In the genomic region with DNA sequence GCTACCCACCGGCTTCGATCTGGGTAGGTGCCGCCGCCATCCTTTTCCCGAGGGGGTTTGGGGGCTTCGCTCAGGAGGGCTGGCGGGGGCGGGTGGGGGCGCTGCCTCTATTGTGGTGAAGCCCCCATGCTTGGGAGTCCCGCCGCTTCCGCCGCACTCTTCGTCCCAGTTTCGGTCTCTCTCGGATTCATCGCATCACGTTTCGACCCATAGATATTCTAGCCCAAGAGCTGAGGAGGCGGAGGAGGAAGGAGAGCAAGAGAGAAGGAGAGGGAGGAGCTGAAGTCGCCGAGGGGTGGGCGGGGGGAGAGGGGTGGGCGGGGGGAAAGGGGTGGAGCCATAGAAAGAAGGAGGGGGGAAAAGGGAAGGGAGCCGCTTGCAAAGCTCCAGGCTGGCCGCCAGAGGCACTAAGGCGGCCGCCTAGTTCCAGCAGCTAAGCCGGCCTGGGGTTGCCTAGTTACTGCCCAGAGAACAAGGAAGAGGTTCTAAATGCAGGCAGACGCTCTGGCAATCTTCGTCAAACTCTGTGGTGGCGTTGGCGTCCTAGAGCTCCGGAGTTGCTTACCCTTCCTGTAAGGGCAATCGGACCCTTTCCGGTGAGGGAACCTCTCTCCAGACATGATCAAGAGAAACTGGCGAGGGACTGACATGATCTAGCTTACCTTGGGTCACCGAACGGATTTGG, we compare ENCODE assay signal across 7 mouse cellular contexts. TPM values are rescaled to one million over a fixed set of nuclear protein-coding genes. Genes with fewer than 3 reads are reported as not detected.
DNase-seq lines count a peak whose midpoint lies in the region; ATAC-seq and TF ChIP-seq lines count a peak whose summit lies in the region.

A gene (minus strand): TSS at position 283 of the 685 bp plus-strand sequence.

- peak; percentile 94 for ATAC-seq in embryonic facial prominence, embryonic 12.5 days (ENCODE audit: insufficient number of reproducible peaks, insufficient read depth, low FRiP score, low TSS enrichment)
- peak; percentile 93 for ATAC-seq in limb, embryonic 12.5 days (ENCODE audit: insufficient number of reproducible peaks, insufficient read depth, low FRiP score, low TSS enrichment, low read depth)
- ATAC-seq in midbrain, embryonic 15.5 days (replicated peaks), result peak; percentile 96

- peak within 1 kb of the TSS; percentile 84 for H3K27ac ChIP-seq in embryonic facial prominence, embryonic 12.5 days
- peak within 1 kb of the TSS; percentile 94 for H3K27ac ChIP-seq in kidney, adult 2 months (ENCODE audit: insufficient read depth, low read depth, low read length)
- H3K27ac ChIP-seq in limb, embryonic 12.5 days, result peak within 1 kb of the TSS; percentile 84
- H3K27ac ChIP-seq in midbrain, embryonic 15.5 days, result peak within 1 kb of the TSS; percentile 85
- peak within 1 kb of the TSS; percentile 91 for H3K27ac ChIP-seq in spleen, adult 2 months (ENCODE audit: insufficient read depth, low read length)

- H3K27me3 ChIP-seq in embryonic facial prominence, embryonic 12.5 days, result no peaks in the 10 kb centered on the region
- no peaks in the 10 kb centered on the region for H3K27me3 ChIP-seq in kidney, adult 2 months (replicated peaks; ENCODE audit: control insufficient read depth, insufficient read depth, low read length)
- H3K27me3 ChIP-seq in limb, embryonic 12.5 days, result no peaks in the 10 kb centered on the region
- no peaks in the 10 kb centered on the region for H3K27me3 ChIP-seq in midbrain, embryonic 15.5 days (replicated peaks)
- no peaks in the 10 kb centered on the region for H3K27me3 ChIP-seq in spleen, adult 2 months (ENCODE audit: control insufficient read depth, insufficient read depth, low read length)

- H3K9me3 ChIP-seq in embryonic facial prominence, embryonic 12.5 days, result no peaks in the 10 kb centered on the region
- no peaks in the 10 kb centered on the region for H3K9me3 ChIP-seq in limb, embryonic 12.5 days
- no peaks in the 10 kb centered on the region for H3K9me3 ChIP-seq in midbrain, embryonic 15.5 days

- H3K36me3 ChIP-seq in embryonic facial prominence, embryonic 12.5 days, result no peaks in the 10 kb centered on the region
- no peaks in the 10 kb centered on the region for H3K36me3 ChIP-seq in kidney, adult 2 months (ENCODE audit: control insufficient read depth, insufficient read depth, low read length)
- no peaks in the 10 kb centered on the region for H3K36me3 ChIP-seq in limb, embryonic 12.5 days
- no peaks in the 10 kb centered on the region for H3K36me3 ChIP-seq in midbrain, embryonic 15.5 days (replicated peaks)
- H3K36me3 ChIP-seq in spleen, adult 2 months (ENCODE audit: control insufficient read depth, insufficient read depth, low read length), result no peaks in the 10 kb centered on the region

- no peaks in the 10 kb centered on the region for H3K4me1 ChIP-seq in embryonic facial prominence, embryonic 12.5 days
- no peaks in the 10 kb centered on the region for H3K4me1 ChIP-seq in kidney, adult 2 months (ENCODE audit: control insufficient read depth, insufficient read depth, low read length)
- H3K4me1 ChIP-seq in limb, embryonic 12.5 days (replicated peaks), result no peaks in the 10 kb centered on the region
- H3K4me1 ChIP-seq in midbrain, embryonic 15.5 days, result no peaks in the 10 kb centered on the region
- no peaks in the 10 kb centered on the region for H3K4me1 ChIP-seq in spleen, adult 2 months (ENCODE audit: control insufficient read depth, insufficient read depth, insufficient read length)

- 15% methylated on average over 31 of the region's 39 CpGs for WGBS in embryonic facial prominence, embryonic 12.5 days
- 0% methylated on average over 30 of the region's 39 CpGs for WGBS in kidney, adult 2 months
- WGBS in limb, embryonic 12.5 days, result 24% methylated on average over 35 of the region's 39 CpGs
- WGBS in midbrain, embryonic 15.5 days, result 25% methylated on average over 35 of the region's 39 CpGs
- 24% methylated on average over 32 of the region's 39 CpGs for WGBS in spleen, adult 2 months

- DNase-seq in adrenal gland, postnatal 25 days, result peak; percentile 75
- peak; percentile 82 to 93 for DNase-seq in heart, adult 18-20 months
- peak; percentile 94 for DNase-seq in kidney, adult 2 months
- DNase-seq in spleen, adult 2 months (ENCODE audit: low read depth in 1 of 2, low spot score in 2 of 2), result peak; percentile 76 to 82

- TF ChIP-seq CTCF in kidney, adult 2 months (conservative IDR thresholded peaks at IDR 0.05; ENCODE audit: insufficient read depth, insufficient read length, low read depth, low read length), result peak; percentile 32
- TF ChIP-seq CTCF in spleen, adult 2 months (IDR thresholded peaks at IDR 0.05; ENCODE audit: extremely low read depth, insufficient read depth, insufficient read length, insufficient replicate concordance), result 0 out of 2 replicates have a peak, but pooled peaks have one; percentile 5

- peak within 1 kb of the TSS; percentile 45 for H3K4me2 ChIP-seq in embryonic facial prominence, embryonic 12.5 days (replicated peaks)
- peak within 1 kb of the TSS; percentile 53 for H3K4me2 ChIP-seq in limb, embryonic 12.5 days
- H3K4me2 ChIP-seq in midbrain, embryonic 15.5 days, result peak within 1 kb of the TSS; percentile 53

- peak within 1 kb of the TSS; percentile 54 for H3K9ac ChIP-seq in embryonic facial prominence, embryonic 12.5 days
- peak within 1 kb of the TSS; percentile 58 for H3K9ac ChIP-seq in limb, embryonic 12.5 days (replicated peaks)
- peak within 1 kb of the TSS; percentile 55 for H3K9ac ChIP-seq in midbrain, embryonic 15.5 days

- H3K4me3 ChIP-seq in embryonic facial prominence, embryonic 12.5 days, result peak within 1 kb of the TSS; percentile 55
- H3K4me3 ChIP-seq in kidney, adult 2 months (ENCODE audit: insufficient read depth, low read depth, low read length), result peak within 1 kb of the TSS; percentile 93
- peak within 1 kb of the TSS; percentile 55 for H3K4me3 ChIP-seq in limb, embryonic 12.5 days (replicated peaks)
- peak within 1 kb of the TSS; percentile 59 for H3K4me3 ChIP-seq in midbrain, embryonic 15.5 days
- peak within 1 kb of the TSS; percentile 61 for H3K4me3 ChIP-seq in spleen, adult 2 months (ENCODE audit: extremely low read depth, insufficient read depth, insufficient read length)

- peak; percentile 37 for TF ChIP-seq POLR2A in kidney, adult 2 months (IDR thresholded peaks at IDR 0.05; ENCODE audit: low read depth, low read length)
- no peak; the same call in 1 of the 2 replicates for TF ChIP-seq POLR2A in spleen, adult 2 months (IDR thresholded peaks at IDR 0.05; ENCODE audit: low read depth, low read length)

RNA-seq across cellular contexts. Expression of the gene that starts here (rescaled TPM):
- total RNA-seq in adrenal gland, postnatal 25 days (2021), result 9.7 and 12.6 TPM in 2 replicates
- 4.4 and 5.7 TPM in 2 replicates for polyA plus RNA-seq in embryonic facial prominence, embryonic 12.5 days (2016; fragmentation: Nextera tagmentation; extraction: Ambion mirVana)
- total RNA-seq in heart, adult 18-20 months (2021), result 1 to 10 TPM; 3.5 to 3.9 TPM
- 0.56 and 0.78 TPM in 2 replicates for polyA plus RNA-seq in kidney, adult 2 months (2012; rRNA removed)
- polyA plus RNA-seq in limb, embryonic 12.5 days (2016; fragmentation: Nextera tagmentation; extraction: Ambion mirVana), result 3.7 and 4.4 TPM in 2 replicates
- 3.2 and 3.7 TPM in 2 replicates for polyA plus RNA-seq in midbrain, embryonic 15.5 days (2015; fragmentation: Nextera tagmentation; extraction: Ambion mirVana)
- polyA plus RNA-seq in spleen, adult 2 months (2012; rRNA removed), result 0.42 and 0.53 TPM in 2 replicates

Comparison
In these comparisons a context has a peak if more than half of its experiments do, and no peak if none do; other contexts are left out.
1. Peak in every context shown above with its lines: DNase-seq, ATAC-seq, H3K4me3 ChIP-seq and H3K27ac ChIP-seq.
2. Peak in DNase-seq, H3K4me3 ChIP-seq and H3K27ac ChIP-seq in kidney, adult 2 months; RNA of the gene not detected or under 1 TPM.
3. Peak in DNase-seq, H3K4me3 ChIP-seq and H3K27ac ChIP-seq in spleen, adult 2 months; RNA of the gene not detected or under 1 TPM.